Mouse (Mus musculus): ENCODE data around the gene Irx2.

Gene Irx2

GRCm38 (mm10) chr13:72628462-72628916, at the start of gene Irx2:
Irx2 (plus strand) TSS chr13:72628820.
- peak; percentile 93 for DNase-seq (ENCODE audit: low spot score)

GRCm38 (mm10) chr13:72581276-72581675, 47.3 kb upstream of the Irx2 start:
- no peak for DNase-seq (ENCODE audit: low spot score)

- DNase-seq (ENCODE audit: low spot score), result peak; percentile 90
Measured at GRCm38 (mm10) chr13:72592526-72592925, 36.1 kb upstream of the Irx2 start.

DNA sequence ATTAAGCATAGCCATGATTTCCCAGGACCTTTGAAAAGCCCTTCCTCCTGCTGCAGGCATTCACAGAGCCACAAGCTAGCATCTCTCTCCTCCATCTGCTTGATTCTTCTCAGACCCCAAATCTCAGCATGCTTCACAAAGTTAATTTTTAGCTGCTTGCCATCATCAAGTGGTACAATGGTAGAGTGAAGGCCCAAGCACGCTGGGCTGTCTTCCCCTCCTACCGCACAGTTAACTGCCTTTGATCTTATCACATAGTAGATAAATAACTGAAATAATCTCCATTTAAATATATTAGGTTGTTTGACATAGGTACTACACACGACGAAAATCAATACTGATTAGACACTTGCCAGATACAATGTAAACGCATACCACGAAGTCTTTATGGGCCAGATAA, 35.3 kb upstream of the Irx2 start:
- no peak for DNase-seq (ENCODE audit: low spot score)

DNA sequence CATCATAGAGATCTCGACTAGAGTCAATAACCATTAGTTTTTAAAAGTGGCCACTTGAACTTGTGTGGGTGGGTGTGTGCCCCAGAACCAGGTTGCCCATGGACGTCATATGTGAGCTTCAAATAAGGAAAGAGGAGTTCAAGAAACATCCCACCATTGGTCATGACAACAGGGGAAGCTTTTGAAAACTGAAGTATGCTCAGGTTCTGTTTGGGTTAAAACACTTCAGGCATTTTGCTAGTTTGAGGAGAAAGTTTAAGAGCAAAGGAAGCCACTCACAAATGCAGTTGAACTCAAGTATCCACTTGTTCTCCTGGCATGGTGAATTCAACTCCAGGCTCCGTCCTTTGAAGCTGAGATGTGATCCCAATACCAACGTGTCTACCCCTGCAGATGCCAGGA, 34.9 kb upstream of the Irx2 start:
- DNase-seq (ENCODE audit: low spot score), result no peak

DNA sequence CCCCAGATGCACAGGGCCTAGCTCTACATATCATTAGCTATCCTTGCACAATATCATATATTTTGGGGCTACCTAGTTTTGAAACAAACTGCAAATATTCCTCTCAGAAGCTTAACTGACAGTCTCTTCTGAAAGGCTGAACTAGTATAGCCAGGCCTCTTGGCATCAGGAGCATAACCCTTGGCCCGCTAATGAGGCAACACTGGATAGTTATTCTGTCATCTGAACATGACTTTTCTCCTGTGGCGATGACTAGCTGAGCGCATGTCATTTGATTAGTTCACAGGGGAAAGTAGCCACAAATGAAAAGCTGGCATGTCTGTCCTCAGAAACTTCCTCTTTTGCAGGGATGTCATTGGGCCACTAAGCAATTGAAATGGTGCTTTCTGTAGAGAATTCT, 29.4 kb upstream of the Irx2 start:
- DNase-seq (ENCODE audit: low spot score), result peak; percentile 85

DNA sequence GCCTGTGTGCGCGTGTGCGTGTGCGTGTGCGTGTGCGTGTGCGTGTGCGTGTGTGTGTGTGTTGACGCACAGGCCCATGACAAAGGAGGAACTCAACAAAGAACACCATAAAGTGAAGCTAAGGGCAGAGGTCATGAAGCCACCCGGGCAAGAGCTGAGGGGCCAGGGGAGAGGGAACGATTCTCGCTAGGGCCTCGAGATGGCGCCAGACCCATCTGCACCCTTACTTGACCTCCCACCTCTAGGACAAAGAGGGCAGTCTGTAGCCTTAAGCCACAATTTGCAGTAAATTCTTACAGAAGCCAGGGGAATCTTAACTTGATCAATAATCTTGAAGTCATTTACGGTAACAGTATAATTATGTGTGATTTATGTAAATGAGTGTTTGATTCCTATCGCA, 19.9 kb upstream of the Irx2 start:
- DNase-seq (ENCODE audit: low spot score), result no peak

- no peak for DNase-seq (ENCODE audit: low spot score)
Measured at GRCm38 (mm10) chr13:72610277-72610676, 18.3 kb upstream of the Irx2 start.

DNA sequence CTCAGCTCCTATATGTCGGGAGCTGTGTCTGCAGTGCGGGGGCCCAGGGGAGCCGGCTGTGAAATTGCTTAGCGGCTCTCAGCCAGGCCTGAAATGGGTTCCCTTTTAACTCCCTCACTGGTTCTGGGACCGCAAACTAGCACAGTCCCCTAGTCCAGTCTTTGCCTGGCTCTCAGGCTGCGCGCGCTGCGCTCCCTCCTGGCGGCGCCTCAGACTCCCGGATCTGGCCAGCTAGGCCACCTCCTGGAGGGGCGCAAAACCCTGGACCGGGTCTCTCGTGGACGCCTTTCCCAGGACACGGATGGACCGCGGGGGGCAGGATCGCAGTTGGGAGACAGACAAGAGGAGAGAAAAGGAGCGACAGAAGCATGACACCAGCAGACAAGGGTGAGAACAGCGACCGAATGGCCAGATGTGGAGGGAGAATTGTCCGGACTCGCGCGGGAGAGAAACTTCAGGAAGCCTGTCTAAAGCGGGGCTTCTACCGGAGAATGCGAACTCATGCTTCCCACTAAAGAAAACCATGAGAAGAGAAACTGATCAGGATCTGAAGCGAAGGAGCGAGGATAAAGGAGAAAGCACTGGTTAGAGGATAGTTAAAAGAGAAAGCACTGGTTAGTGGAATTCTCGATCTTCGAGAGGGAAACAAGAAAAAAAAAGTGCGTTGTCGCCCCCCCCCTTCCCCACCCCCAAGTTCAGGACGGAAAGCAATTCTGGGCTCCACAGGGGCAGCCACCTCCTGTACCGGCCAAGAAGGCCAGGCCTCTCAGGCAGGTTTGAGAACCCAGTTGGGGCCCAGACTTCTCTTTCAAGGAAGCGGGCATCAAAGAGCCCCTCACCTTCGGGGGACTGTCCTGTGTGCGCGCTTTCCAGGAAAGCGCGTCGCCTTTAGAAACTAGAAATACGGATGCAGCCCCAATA, 4.4 kb upstream of the Irx2 start:
- DNase-seq (ENCODE audit: low spot score), result no peak

GRCm38 (mm10) chr13:72624847-72625170, 3.8 kb upstream of the Irx2 start:
- peak; percentile 56 for DNase-seq (ENCODE audit: low spot score)

DNA sequence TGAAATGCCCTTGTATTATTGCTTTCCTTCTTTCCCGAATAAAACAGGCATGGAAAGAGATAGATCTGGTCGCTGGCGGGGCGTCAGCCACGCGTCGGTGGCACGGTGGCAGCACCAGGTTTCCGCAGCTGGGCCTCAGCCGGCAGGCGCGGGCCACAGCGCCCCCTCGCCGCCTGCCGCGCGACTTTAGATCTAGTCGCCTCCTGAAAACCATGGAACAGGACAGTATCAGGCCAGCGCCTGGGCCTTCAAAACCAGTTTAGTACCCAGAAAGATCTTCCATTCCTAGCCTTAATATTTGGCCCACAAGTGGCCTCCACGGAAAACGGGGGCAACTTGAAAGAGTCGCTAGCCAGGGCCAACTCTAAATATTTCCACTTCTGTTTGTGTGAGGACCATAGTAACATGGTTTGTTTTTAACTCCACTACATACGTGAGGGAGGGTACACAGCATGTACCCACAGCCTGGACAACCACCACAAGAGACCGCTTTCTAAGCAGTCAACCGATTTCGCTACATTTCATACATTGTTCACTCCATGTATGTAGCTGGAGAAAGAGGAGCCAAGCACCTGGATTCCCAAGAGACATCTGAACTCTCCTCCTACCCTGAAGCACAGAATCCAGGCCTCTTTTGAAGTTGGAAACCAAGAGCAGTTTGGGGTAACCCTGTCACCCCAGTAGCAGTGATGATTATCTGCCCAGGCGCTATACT, 3.2 kb upstream of the Irx2 start:
- peak; percentile 67 for DNase-seq (ENCODE audit: low spot score)

DNA sequence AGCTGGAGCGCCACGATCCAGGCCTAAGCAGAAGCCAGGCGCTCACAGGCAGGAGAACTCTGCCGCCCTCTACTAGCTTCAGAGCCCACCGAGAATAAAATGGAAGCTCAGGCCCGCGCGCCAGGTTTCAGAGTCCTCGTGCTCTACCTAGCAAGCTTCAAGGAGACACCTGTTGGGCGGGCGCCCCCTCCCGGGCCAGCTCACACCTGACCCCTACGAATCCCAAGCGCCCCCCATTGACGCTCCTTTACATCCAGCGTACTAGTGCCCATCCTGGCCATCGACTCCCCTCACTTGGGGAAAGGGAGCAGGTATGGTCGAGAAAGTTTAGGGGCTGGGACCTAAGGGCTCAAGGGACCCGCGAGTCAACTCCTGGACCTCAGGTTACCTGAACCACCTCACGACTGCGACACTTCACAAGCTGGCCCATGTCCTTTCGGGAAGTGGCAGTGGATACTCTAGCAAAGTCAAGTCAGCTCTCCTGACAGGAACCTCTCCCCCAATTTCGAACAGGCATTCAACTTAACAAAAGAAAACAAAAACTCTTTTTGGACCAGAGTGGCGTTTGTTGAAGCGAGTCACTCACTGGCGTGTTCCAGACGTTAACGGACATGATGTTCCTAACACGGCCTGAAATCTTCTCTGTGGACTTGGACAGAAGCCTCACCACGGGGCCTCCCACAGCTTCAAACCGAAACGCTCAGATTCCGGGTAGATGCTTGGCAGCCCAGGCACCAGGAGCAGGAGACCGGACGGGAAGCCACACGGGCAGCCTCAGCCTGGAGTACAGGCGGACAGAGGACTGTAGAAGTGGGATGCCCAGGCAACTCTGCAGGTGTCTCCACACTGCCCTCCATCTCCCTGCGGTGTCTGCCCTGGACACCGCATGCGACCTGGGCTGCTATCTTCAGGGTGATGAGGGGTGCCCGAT, 964 bp upstream of the Irx2 start:
- DNase-seq (ENCODE audit: low spot score), result peak; percentile 71

DNA sequence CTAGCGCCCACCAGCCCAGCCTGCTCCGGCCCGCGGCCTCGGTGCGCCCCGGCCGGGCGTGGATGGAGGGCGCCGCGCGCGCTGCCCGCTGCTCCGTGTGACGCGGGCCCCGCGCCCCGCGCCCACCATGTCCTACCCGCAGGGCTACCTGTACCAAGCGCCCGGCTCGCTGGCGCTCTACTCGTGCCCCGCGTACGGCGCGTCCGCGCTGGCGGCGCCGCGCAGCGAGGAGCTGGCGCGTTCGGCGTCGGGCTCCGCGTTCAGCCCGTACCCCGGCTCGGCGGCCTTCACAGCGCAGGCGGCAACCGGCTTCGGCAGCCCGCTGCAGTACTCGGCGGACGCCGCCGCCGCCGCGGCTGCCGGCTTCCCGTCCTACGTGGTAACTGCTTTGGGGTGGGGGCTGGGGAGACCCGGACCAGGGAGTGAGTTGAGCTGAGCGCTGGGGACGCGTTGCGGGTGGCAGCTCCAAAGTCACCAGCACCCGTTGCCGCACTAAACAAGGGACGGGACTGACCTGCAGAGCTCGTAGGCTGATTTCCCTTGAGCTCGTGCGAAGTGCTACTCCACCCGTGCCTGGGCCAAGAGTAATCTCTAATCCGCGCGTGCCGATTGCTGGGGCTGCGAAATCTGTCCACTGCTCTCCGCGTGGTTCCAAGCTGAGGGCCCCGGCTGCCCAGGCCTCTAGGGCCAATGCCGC, 463 bp downstream of the Irx2 start:
- DNase-seq (ENCODE audit: low spot score), result peak; percentile 62

GRCm38 (mm10) chr13:72629806-72630205, 1.2 kb downstream of the Irx2 start:
- peak; percentile 33 for DNase-seq (ENCODE audit: low spot score)

DNA sequence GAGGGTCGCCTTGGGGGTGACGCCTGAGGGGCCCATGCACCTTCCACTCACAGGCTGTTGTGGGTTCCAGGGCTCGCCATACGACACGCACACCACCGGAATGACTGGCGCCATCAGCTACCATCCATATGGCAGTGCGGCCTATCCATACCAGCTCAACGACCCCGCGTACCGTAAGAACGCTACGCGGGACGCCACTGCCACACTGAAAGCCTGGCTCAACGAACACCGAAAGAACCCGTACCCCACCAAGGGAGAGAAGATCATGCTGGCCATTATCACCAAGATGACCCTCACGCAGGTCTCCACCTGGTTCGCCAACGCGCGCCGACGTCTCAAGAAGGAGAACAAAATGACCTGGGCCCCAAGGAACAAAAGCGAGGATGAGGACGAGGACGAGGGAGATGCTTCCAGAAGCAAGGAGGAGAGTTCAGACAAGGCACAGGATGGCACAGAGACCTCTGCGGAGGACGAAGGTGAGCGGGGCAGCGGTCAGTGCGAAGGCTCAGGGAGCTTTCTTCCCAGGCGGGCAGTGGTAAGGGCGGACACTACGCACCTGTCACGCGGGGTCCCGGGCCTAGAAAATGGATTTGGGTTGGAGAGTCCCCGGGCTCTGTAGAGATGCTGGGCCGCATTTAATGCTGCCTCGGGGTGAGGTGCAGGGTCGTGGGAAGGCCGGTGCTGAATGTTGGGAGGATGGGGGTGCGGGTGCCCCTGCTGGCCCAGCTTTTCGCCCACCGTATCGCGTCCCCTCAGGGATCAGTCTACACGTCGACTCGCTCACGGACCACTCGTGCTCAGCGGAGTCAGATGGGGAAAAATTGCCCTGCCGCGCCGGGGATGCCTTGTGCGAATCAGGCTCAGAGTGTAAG, 2.1 kb downstream of the Irx2 start:
- DNase-seq (ENCODE audit: low spot score), result no peak

DNA sequence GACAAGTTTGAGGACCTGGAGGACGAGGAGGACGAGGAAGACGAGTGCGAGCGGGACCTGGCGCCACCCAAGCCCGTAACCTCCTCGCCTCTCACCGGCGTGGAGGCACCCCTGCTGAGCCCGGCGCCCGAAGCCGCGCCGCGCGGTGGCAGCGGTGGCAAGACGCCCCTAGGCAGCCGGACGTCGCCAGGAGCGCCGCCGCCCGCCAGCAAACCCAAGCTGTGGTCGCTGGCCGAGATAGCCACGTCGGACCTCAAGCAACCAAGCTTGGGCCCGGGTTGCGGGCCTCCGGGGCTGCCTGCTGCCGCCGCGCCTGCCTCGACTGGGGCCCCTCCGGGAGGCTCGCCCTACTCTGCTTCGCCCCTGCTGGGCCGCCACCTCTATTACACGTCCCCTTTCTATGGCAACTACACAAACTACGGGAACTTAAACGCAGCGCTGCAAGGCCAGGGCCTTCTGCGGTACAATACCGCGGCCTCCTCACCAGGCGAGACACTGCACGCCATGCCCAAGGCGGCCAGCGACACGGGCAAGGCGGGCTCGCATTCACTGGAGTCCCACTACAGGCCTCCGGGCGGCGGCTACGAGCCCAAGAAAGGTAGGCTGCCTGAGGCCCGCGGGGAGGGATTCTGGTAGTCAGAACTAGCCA, 2.9 kb downstream of the Irx2 start:
- DNase-seq (ENCODE audit: low spot score), result peak; percentile 22

DNA sequence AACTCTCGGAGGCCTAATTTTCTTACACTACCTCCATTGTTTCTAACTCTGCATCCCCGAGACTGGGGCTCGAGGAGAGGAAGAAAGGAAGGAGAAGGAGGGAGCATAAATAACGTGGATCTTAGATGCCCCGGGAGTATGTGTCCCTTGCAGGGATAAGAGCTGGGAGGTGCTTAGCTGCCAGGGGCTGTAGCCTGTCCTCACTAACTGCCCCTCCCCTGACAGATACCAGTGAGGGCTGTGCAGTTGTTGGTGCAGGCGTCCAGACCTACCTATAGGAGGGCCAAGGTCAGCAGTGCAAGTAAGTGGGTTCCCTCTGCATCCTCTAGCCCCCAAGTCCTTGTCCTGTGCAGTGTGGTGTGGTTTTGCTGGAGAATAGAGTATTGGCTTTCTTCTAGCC, 3.7 kb downstream of the Irx2 start:
- DNase-seq (ENCODE audit: low spot score), result no peak

DNA sequence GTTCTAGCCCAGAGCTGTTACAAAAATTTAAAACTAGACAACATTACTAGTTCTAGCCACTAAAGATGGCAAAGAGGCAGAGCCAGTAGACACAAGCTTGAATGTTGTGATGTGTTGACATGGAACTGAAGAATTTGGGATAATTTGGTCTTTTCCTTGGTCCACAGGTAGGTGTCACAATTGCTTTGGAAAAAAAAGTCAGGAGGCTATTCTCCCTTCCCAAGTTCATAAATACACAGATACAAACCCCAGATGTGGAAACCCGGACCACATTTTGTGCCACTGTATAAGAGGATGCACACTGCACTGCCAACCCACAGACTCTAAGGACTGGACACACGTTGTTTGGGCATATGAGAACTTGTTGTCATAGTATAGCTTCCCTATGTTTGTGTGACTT, 4.5 kb downstream of the Irx2 start:
- peak; percentile 32 for DNase-seq (ENCODE audit: low spot score)

- DNase-seq (ENCODE audit: low spot score), result no peak
Measured at GRCm38 (mm10) chr13:72634752-72635315, 6.2 kb downstream of the Irx2 start.
